Mouse (Mus musculus) limb, embryonic 15.5 days (tissue): ENCODE measurements around the gene Rplp0. TPM values are rescaled to one million over a fixed set of nuclear protein-coding genes. Genes with fewer than 3 reads are reported as not detected.
"Not testable (repeated sequence)": the region's sequence is repeated elsewhere in the genome, so short reads cannot be mapped to it uniquely, and the experiment has no call there.

Experiments used
- ATAC-seq: fragments of 200-750 bp; cut with Nextera tagmentation; 2 replicates; pipeline ENCODE4 v1.8.0; 2017; ENCODE audit warnings: low read depth, moderate TSS enrichment; ENCODE audit not compliant: insufficient number of reproducible peaks, low FRiP score, low TSS enrichment
- H3K27ac ChIP-seq: fragments of 300-500 bp; sonication (generic); 2 replicates; pipeline ENCODE4 v1.5.1; 2015; ENCODE audit warnings: moderate library complexity, mild to moderate bottlenecking, inconsistent platforms
- H3K27me3 ChIP-seq: fragments of 300-500 bp; sonication (generic); 2 replicates; pipeline ENCODE4 v1.6.1; 2015; ENCODE audit warnings: inconsistent platforms
- H3K36me3 ChIP-seq: fragments of 300-500 bp; sonication (generic); 2 replicates; pipeline ENCODE4 v1.6.1; 2015; ENCODE audit warnings: inconsistent platforms
- H3K4me1 ChIP-seq: fragments of 300-500 bp; sonication (generic); 2 replicates; pipeline ENCODE4 v1.6.1; 2015; ENCODE audit warnings: inconsistent platforms
- H3K4me2 ChIP-seq: fragments of 300-500 bp; sonication (generic); 2 replicates; pipeline ENCODE4 v1.6.1; 2015; ENCODE audit warnings: mild to moderate bottlenecking, inconsistent platforms
- H3K4me3 ChIP-seq: fragments of 300-500 bp; sonication (generic); 2 replicates; pipeline ENCODE4 v1.5.1; 2015; ENCODE audit warnings: mild to moderate bottlenecking, inconsistent platforms
- H3K9ac ChIP-seq: fragments of 300-500 bp; sonication (generic); 2 replicates; pipeline ENCODE4 v1.6.1; 2015; ENCODE audit warnings: inconsistent platforms
- H3K9me3 ChIP-seq: fragments of 300-500 bp; sonication (generic); 2 replicates; pipeline ENCODE4 v1.6.1; 2016; ENCODE audit warnings: inconsistent platforms
- WGBS: fragments of 180-500 bp; shearing (Covaris S2); methylation state at CpG from one replicate; pipeline ENCODE4 v1.1.7; 2015; 5-methylcytosine and 5-hydroxymethylcytosine counted together
- polyA plus RNA-seq: library from polyadenylated mRNA; unstranded; fragments of >200 nt; fragmentation: Nextera tagmentation; extraction: Ambion mirVana; gene quantifications from 2 replicates; pipeline ENCODE4 v1.2.1, GENCODE M21; 2015

Gene Rplp0
- polyA plus RNA-seq, 1 experiment from 2014 or later: 1,752 TPM

DNA sequence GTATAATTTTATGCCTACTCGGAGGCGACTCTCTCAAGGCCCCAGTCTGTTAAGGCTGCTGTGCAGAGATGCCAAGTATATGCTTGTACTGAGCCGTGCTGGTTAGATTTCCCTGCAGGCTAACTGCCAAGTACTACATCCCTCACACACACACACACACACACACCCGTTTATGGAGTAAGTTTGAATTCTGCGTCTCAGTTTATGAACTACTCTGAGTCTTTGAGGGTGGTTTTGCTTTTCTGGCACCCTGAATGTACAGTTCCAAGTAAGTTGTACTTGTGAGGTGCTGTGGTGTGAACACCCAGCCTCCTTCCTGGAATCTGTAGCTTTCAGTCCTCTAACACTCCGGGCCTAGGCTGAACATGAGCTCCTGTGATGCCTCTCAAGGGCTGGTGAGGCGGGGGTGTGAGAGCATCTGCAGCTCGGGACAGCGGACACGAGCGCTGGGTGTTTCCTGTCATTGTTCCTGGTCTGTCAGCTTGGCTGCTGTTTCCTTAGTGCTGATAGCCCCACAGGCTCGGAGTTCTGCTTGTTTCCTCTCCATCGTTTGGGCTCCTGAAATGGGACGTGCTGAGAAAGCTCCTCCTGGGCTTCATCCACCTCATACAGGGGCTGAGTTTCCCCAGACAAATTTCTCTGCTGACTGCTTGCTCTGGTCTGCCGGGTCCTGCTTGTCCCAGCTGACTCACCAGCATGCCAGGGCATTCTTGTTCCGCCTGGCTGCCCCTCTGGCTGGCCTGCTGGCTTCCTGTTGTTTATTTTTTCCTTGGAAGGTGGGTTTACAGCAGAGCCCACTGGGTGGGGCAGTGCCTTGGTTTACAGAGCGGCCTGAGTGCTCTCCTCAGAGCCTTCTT is 13.6 kb downstream of the Rplp0 start:
- 50% methylated on average over 17 of the region's 17 CpGs for WGBS
- no peaks in the 10 kb centered on the region for H3K27me3 ChIP-seq
- no peaks in the 10 kb centered on the region for H3K9me3 ChIP-seq
- no peak overlapping the region for H3K4me2 ChIP-seq
- H3K9ac ChIP-seq: no peak overlapping the region
- ATAC-seq: no peak
- peaks cover 68% of the 10 kb centered on the region for H3K36me3 ChIP-seq
- H3K4me3 ChIP-seq: no peak overlapping the region
- H3K27ac ChIP-seq: peak overlapping the region; percentile 77
- peaks cover 20% of the 10 kb centered on the region for H3K4me1 ChIP-seq

DNA sequence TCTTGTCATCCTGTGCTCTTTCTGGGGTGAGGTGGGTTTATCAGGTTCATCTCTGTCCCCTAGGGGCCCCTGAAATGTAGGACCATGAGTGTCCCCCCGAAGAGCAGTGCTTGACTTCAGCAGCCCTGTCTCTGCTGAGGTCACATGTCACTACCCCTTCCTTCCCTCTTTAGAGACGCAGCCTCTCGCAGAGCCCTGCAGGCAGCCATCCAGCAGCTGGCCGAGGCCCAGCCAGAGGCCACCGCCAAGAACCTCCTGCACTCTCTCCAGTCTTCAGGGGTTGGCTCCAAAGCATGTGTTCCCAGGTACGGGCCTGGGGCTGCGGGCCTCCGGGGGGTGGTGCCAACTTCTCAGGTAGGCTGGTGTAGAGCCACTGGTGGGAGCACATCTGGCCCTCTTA is 15.7 kb downstream of the Rplp0 start:
- H3K36me3 ChIP-seq: peaks cover 86% of the 10 kb centered on the region
- no peak overlapping the region for H3K9ac ChIP-seq
- H3K27ac ChIP-seq: no peak overlapping the region; the same call in 1 of the 2 replicates
- no peaks in the 10 kb centered on the region for H3K27me3 ChIP-seq
- H3K4me3 ChIP-seq: no peak overlapping the region
- no peak for ATAC-seq
- no peak overlapping the region for H3K4me2 ChIP-seq
- 72% methylated on average over 8 of the region's 8 CpGs for WGBS
- H3K4me1 ChIP-seq: peaks cover 20% of the 10 kb centered on the region
- no peaks in the 10 kb centered on the region for H3K9me3 ChIP-seq

DNA sequence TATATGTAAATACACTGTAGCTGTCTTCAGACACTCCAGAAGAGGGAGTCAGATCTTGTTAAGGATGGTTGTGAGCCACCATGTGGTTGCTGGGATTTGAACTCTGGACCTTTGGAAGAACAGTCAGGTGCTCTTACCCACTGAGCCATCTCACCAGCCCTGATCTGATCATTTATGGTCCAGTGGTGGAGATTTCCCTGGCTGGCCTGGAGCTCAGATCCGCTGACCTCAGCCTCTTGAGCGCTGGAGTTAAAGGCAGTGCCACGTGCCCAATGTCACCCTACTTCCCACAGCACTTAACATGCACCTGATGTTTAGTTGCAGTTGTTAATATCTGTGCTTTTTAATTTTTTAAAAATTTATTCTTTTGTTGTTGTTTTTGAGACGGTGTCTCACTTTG is 18.4 kb downstream of the Rplp0 start:
- WGBS: 94% methylated on average over 4 of the region's 4 CpGs
- not testable (repeated sequence) for H3K4me2 ChIP-seq, H3K9me3 ChIP-seq, ATAC-seq, H3K27me3 ChIP-seq, H3K9ac ChIP-seq, H3K27ac ChIP-seq, H3K4me3 ChIP-seq
- Histone ChIP-seq H3K4me1 (peaks cover 15% of the 10 kb centered on the region), H3K36me3 (peaks cover 95% of the 10 kb centered on the region)

DNA sequence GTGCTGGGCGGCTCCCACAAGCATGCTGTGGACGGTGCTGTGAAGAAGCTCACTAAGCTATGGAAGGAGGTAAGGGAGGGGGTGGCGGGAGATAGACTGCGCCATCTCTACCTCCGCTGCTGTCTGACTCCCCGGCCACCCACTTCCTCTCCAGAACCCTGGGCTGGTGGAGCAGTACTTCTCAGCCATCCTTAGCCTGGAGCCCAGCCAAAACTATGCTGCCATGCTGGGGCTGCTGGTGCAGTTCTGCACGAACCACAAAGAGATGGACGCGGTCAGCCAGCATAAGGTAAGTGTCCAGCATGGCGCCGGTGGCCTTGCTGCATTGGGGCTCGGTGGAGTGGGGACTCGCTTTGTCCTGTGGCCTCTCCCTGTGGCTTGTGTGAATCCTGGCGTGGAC is 19.7 kb downstream of the Rplp0 start:
- WGBS: 96% methylated on average over 14 of the region's 14 CpGs
- Histone ChIP-seq H3K27me3 (no peaks in the 10 kb centered on the region), H3K27ac (no peak overlapping the region), H3K9me3 (0 out of 2 replicates have a peak, but pooled peaks cover 4% of the 10 kb centered on the region), H3K4me2 (no peak overlapping the region), H3K4me3 (no peak overlapping the region), H3K4me1 (peaks cover 9% of the 10 kb centered on the region; the same call in 1 of the 2 replicates), H3K9ac (no peak overlapping the region), H3K36me3 (peaks cover 98% of the 10 kb centered on the region)
- no peak; the same call in 1 of the 2 replicates for ATAC-seq

DNA sequence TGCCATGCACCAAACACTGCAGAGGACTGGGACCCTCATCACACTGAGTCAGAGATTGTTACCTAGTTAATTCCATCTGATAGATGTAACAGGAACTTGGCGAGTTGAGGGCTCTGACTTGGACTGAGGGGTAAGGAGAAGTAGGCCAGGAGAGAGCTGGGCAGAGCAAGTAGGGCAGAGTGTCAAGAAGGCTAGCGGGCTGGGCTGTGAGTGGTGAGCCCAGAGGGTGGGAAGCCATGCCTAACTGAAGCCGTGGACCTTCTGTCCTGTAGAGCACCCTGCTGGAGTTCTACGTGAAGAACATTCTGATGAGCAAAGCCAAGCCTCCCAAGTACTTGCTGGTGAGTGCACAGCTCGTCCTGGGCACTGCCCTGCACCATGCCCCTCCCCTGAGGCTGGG is 20.1 kb downstream of the Rplp0 start:
- H3K36me3 ChIP-seq: peaks cover 98% of the 10 kb centered on the region
- H3K4me2 ChIP-seq: no peak overlapping the region
- H3K27me3 ChIP-seq: no peaks in the 10 kb centered on the region
- no peak overlapping the region for H3K9ac ChIP-seq
- no peak for ATAC-seq
- 87% methylated on average over 5 of the region's 5 CpGs for WGBS
- no peak overlapping the region for H3K4me3 ChIP-seq
- no peak overlapping the region for H3K27ac ChIP-seq
- H3K4me1 ChIP-seq: peaks cover 8% of the 10 kb centered on the region; the same call in 1 of the 2 replicates
- H3K9me3 ChIP-seq: 0 out of 2 replicates have a peak, but pooled peaks cover 4% of the 10 kb centered on the region

DNA sequence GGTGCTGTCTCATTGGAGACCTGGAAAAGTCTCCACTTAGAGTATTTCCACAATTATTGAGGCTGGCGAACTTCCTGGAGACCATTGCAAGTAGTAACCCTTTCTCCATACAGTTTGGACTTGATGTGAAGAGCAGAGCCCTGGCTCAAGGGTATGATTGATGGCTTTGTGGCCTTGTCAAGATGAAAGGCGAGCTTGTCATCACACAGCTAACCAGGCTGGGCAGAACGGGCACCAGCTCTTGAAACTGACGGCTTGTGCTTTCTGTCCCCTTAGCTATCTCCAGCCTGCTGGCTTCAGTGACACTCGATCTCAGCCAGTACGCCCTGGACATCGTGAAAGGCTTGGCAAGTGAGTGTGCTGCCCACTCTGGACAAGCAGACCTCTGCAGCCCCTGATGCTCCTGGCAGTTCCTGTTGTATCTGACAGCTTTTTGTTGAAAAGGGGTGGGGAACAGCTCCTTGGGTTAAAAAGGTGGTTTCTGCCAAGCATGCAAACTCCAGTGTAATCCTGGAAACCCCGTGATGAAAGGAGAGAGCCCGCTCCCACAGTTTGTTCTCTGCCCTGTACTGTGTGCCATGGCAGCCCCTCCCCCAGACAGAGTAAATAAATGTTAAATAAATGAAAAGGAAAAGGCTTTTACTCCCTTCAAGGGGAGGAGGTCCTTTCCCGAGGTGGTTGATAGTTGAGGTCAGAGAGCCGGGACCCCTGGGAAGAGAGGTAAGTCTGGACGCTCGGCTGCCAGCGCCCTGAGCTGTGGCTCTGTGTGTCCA is 21.1 kb downstream of the Rplp0 start:
- Histone ChIP-seq H3K27me3 (no peaks in the 10 kb centered on the region), H3K4me2 (no peak overlapping the region), H3K36me3 (peaks cover 98% of the 10 kb centered on the region), H3K27ac (no peak overlapping the region), H3K9me3 (0 out of 2 replicates have a peak, but pooled peaks cover 4% of the 10 kb centered on the region), H3K4me1 (no peaks in the 10 kb centered on the region), H3K9ac (no peak overlapping the region), H3K4me3 (no peak overlapping the region)
- 91% methylated on average over 14 of the region's 14 CpGs for WGBS
- ATAC-seq: no peak

DNA sequence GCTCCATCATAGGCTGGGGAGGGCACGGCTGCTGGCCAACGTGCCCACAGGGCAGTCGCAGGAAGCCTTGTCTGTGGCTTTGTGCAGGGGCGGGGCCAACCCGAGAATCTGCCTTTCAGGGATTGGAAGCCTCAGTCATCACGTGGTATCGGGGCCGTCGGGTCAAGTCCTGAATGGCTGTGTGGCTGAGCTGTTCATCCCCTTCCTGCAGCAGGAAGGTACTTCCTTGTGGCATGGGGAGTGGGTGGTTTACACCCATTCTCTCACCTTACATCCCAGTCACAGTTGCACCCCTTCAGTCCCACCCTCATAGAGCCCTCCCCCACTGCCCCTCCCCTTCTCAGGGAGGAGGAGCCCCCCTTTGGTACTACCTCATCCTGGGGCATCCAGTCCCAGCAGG is 22.4 kb downstream of the Rplp0 start:
- no peaks in the 10 kb centered on the region for H3K27me3 ChIP-seq
- H3K4me1 ChIP-seq: no peaks in the 10 kb centered on the region
- 92% methylated on average over 9 of the region's 9 CpGs for WGBS
- H3K9me3 ChIP-seq: 0 out of 2 replicates have a peak, but pooled peaks cover 4% of the 10 kb centered on the region
- no peak overlapping the region for H3K4me2 ChIP-seq
- H3K27ac ChIP-seq: no peak overlapping the region
- H3K36me3 ChIP-seq: peaks cover 99% of the 10 kb centered on the region
- no peak overlapping the region for H3K9ac ChIP-seq
- H3K4me3 ChIP-seq: no peak overlapping the region
- no peak for ATAC-seq

DNA sequence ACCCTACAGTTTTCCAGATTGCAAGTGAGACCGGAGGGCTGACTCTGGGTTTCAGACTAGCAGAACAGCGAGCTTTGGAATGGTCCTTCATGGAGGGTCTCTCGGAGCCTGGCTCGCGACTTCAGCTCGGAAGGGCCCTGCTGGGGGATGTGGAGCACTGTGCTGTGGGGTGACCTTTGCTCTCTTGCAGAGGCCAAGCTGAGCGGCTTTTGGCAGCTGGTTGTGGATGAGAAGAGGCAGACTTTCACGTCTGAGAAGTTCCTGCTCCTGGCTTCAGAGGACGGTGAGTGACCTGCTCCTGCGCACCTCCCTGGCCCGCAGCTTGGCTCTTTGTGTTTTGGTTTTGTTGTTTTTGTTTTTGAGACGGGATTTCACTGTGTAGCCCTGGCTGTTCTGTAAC is 26.3 kb downstream of the Rplp0 start:
- WGBS: 92% methylated on average over 12 of the region's 12 CpGs
- no peak for ATAC-seq
- H3K4me1 ChIP-seq: no peaks in the 10 kb centered on the region
- H3K4me3 ChIP-seq: no peak overlapping the region
- no peak overlapping the region for H3K9ac ChIP-seq
- peaks cover 96% of the 10 kb centered on the region for H3K36me3 ChIP-seq
- H3K9me3 ChIP-seq: 0 out of 2 replicates have a peak, but pooled peaks cover 4% of the 10 kb centered on the region
- H3K4me2 ChIP-seq: no peak overlapping the region
- H3K27me3 ChIP-seq: no peaks in the 10 kb centered on the region
- H3K27ac ChIP-seq: no peak overlapping the region

DNA sequence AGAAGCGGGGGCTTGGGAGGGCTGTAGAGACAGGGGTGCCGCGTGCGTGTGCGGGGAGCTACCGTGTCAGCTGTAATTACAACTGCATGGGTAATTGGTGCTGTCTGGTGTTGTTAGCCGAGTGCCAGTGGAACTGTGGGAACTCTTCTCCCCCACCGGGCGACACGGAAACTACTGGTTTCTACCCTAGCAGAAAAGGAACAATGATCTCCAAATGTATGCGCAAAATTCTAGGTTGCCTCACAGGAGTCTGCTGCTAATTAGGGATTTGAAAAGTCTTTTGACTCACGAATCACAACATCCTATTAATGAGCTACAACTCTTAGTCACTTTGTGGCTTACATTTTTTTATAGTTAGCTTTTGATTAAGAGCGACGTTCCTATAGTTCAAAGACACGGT is 26.9 kb downstream of the Rplp0 start:
- ATAC-seq: no peak
- no peak overlapping the region for H3K27ac ChIP-seq
- H3K9ac ChIP-seq: no peak overlapping the region
- peaks cover 96% of the 10 kb centered on the region for H3K36me3 ChIP-seq
- no peaks in the 10 kb centered on the region for H3K27me3 ChIP-seq
- 0 out of 2 replicates have a peak, but pooled peaks cover 4% of the 10 kb centered on the region for H3K9me3 ChIP-seq
- WGBS: 79% methylated on average over 15 of the region's 15 CpGs
- no peak overlapping the region for H3K4me2 ChIP-seq
- no peak overlapping the region for H3K4me3 ChIP-seq
- H3K4me1 ChIP-seq: no peaks in the 10 kb centered on the region

DNA sequence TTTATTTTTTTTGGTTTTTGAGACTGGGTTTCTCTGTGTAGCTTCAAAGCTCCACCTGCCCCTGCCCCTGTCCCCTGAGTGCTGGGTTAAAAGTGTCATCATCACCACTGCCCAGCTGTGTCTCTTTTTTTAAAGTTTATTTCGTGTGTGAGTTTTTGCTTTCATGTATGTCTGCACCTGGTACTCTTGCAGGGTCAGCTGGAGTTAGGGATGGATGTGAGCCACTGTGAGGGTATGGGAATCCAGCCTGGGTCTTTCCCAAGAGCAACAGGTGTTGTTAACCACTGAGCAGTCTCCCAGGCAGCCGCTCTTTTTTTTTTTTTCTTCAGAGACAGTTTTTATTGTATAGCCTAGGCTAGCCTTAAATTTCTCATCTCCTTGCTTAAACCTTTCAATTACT is 27.5 kb downstream of the Rplp0 start:
- H3K4me3 ChIP-seq: no peak overlapping the region
- no peak overlapping the region for H3K27ac ChIP-seq
- WGBS: 87% methylated on average over 2 of the region's 2 CpGs
- H3K4me1 ChIP-seq: no peaks in the 10 kb centered on the region
- peaks cover 96% of the 10 kb centered on the region for H3K36me3 ChIP-seq
- H3K4me2 ChIP-seq: no peak overlapping the region
- H3K27me3 ChIP-seq: no peaks in the 10 kb centered on the region
- no peak overlapping the region for H3K9ac ChIP-seq
- no peak for ATAC-seq
- H3K9me3 ChIP-seq: 0 out of 2 replicates have a peak, but pooled peaks cover 4% of the 10 kb centered on the region

DNA sequence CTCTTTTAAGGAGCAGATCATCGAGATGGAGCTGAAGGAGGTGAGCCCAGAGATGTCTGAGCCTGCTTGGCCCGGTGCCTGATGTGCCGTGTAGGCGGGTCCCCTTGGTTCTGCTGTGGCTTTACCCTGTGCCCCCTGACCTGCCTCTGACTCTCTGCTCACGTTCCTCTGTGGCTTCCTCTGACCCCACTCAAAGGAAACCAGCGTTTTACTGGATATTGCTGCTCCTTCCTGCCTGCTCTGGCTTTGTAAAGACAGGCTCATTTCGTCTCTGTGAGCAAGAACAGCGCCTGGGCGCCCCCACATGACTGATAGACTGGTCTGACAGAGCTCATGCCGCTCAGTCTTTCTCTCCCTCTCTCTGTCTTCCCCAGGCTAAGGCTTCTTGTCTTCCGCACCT is 31.8 kb downstream of the Rplp0 start:
- Histone ChIP-seq H3K4me2 (no peak overlapping the region), H3K9me3 (no peaks in the 10 kb centered on the region), H3K4me3 (no peak overlapping the region), H3K9ac (no peak overlapping the region), H3K4me1 (no peaks in the 10 kb centered on the region), H3K36me3 (peaks cover 96% of the 10 kb centered on the region), H3K27ac (no peak overlapping the region), H3K27me3 (no peaks in the 10 kb centered on the region)
- WGBS: 75% methylated on average over 11 of the region's 11 CpGs
- ATAC-seq: no peak

DNA sequence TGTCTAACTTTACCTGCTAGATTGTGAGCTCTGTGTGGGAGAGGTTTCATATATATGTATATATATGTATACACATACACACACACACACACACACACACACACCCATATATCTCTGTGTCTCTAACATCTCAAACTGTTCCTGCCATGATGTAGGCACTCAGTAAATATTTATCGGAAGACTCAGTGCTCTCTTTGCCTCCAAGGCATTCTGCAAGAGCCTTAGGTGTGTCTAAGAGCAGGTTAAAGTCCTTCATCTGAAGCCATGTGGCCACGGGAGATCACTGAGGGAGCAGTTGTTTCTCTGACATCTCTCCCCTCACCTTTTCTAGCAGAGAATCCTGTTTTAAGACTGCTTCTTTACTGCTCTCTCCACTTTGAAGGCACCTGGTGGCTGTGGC is 32.2 kb downstream of the Rplp0 start:
- no peak overlapping the region for H3K4me2 ChIP-seq
- no peaks in the 10 kb centered on the region for H3K27me3 ChIP-seq
- 87% methylated on average over 2 of the region's 2 CpGs for WGBS
- H3K4me1 ChIP-seq: no peaks in the 10 kb centered on the region
- peaks cover 96% of the 10 kb centered on the region for H3K36me3 ChIP-seq
- no peaks in the 10 kb centered on the region for H3K9me3 ChIP-seq
- H3K9ac ChIP-seq: no peak overlapping the region
- no peak overlapping the region for H3K27ac ChIP-seq
- no peak overlapping the region for H3K4me3 ChIP-seq
- ATAC-seq: no peak
